Comparison of ENCODE assay signal across 12 mouse cellular contexts in genomic region chr9:98289665-98290064, GRCm38 (mm10).
"Had no signal": no experiment of that assay in that cellular context is flagged by ENCODE, and none has a peak within 500 bp of the region (broad histone marks: within the 10 kb centered on the region; RNA-seq: fewer than 3 reads in every experiment).

No protein-coding gene starts in this region.

- DNase-seq: retina, postnatal 1 day; right cerebral cortex, adult 18-20 months; right cerebral cortex, postnatal 14 days; right cerebral cortex, postnatal 25 days; right cerebral cortex, postnatal 4 days; spleen, adult 18-20 months; thymus, adult 18-20 months; thymus, adult 2 months; thymus, postnatal 14 days; thymus, postnatal 25 days; thymus, postnatal 36 days; thymus, postnatal 4 days had no signal
